Mouse (Mus musculus) small intestine, adult 2 months (tissue): ENCODE results near the gene Ppfibp1. TPM values are rescaled to one million over a fixed set of nuclear protein-coding genes. Genes with fewer than 3 reads are reported as not detected.

Source experiments
- H3K27ac ChIP-seq: fragments of 200-500 bp; 2 replicates; pipeline ENCODE4 v1.5.1; 2012; ENCODE audit warnings: low read depth, low read length, control low read depth, inconsistent platforms; ENCODE audit not compliant: insufficient read depth
- H3K27me3 ChIP-seq: fragments of 200-500 bp; 2 replicates; pipeline ENCODE4 v1.6.1; 2012; ENCODE audit warnings: mild to moderate bottlenecking, moderate library complexity, low read length, inconsistent platforms; ENCODE audit not compliant: control insufficient read depth, insufficient read depth
- H3K36me3 ChIP-seq: fragments of 200-500 bp; 2 replicates; pipeline ENCODE4 v1.6.1; 2012; ENCODE audit warnings: mild to moderate bottlenecking, low read length, control low read depth, inconsistent platforms; ENCODE audit not compliant: control insufficient read depth, insufficient read depth
- H3K4me1 ChIP-seq: fragments of 200-500 bp; 2 replicates; pipeline ENCODE4 v1.6.1; 2012; ENCODE audit warnings: low read length, inconsistent platforms, mixed read lengths; ENCODE audit not compliant: control insufficient read depth, insufficient read depth, insufficient read length
- H3K4me3 ChIP-seq: fragments of 200-500 bp; 2 replicates; pipeline ENCODE4 v1.5.1; 2012; ENCODE audit warnings: low read depth, mild to moderate bottlenecking, control low read depth, inconsistent platforms, low read length, moderate library complexity
- CTCF ChIP-seq: fragments of 200-500 bp; IDR thresholded peaks from 2 replicates; pipeline ENCODE4 v1.5.1; 2012; ENCODE audit warnings: low read depth, mild to moderate bottlenecking, control low read depth, inconsistent platforms, low read length, moderate library complexity, mixed read lengths; ENCODE audit not compliant: insufficient replicate concordance, insufficient read length; ENCODE audit errors: extremely low read depth
- POLR2A ChIP-seq: fragments of 200-500 bp; IDR thresholded peaks from 2 replicates; pipeline ENCODE4 v1.6.1; 2012; ENCODE audit warnings: low read depth, mild to moderate bottlenecking, control low read depth, inconsistent platforms, low read length, moderate library complexity
- WGBS: fragments of 180-500 bp; shearing (Covaris S2); methylation state at CpG from one replicate; pipeline ENCODE4 v1.1.7; 2018; 5-methylcytosine and 5-hydroxymethylcytosine counted together
- polyA plus RNA-seq: library from polyadenylated mRNA; depleted of rRNA; stranded (reverse); fragments of >200 nt; gene quantifications from 2 replicates; pipeline ENCODE4 v1.2.3, GENCODE M21; 2012

Gene Ppfibp1
- polyA plus RNA-seq, 1 experiment: 3.3 TPM

GRCm38 (mm10) chr6:146959908-146960680 lies 71.8 kb downstream of the Ppfibp1 start:
- H3K27ac ChIP-seq: no peak overlapping the region
- 33% methylated on average over 9 of the region's 9 CpGs for WGBS
- TF ChIP-seq CTCF (no peak), POLR2A (no peak)

DNA sequence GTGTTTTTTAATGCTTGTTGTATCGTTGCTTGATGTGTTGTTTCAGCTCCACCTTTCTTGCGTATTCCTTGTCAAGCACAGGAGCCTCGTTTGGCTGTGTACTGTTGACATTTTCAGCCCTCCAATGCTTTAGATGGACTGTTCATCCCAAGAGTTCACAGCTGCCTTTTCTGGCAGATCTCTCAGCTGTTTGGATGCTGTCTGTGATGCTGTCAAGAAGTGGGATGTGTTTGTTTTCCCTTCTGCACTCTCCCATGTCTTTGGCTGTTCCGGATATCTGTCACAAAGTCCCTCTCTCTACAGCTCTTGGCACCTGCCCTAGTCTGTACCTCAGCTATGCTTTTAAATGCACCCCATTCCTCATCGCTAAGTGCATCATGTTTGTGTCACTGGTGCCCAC lies 72.7 kb downstream of the Ppfibp1 start:
- Histone ChIP-seq H3K4me1 (peaks cover 3% of the 10 kb centered on the region; the same call in 1 of the 2 replicates), H3K27me3 (no peaks in the 10 kb centered on the region), H3K36me3 (no peaks in the 10 kb centered on the region), H3K27ac (0 out of 2 replicates have a peak overlapping the region, but pooled peaks have one; percentile 0), H3K4me3 (no peak overlapping the region)
- WGBS: 69% methylated on average over 5 of the region's 5 CpGs
- TF ChIP-seq CTCF (no peak), POLR2A (no peak)

More at GRCm38 (mm10) chr6:146959908-146960680, 71.8 kb downstream of the Ppfibp1 start:
- peaks cover 3% of the 10 kb centered on the region; the same call in 1 of the 2 replicates for H3K4me1 ChIP-seq
- H3K4me3 ChIP-seq: no peak overlapping the region
- H3K36me3 ChIP-seq: no peaks in the 10 kb centered on the region
- no peaks in the 10 kb centered on the region for H3K27me3 ChIP-seq

DNA sequence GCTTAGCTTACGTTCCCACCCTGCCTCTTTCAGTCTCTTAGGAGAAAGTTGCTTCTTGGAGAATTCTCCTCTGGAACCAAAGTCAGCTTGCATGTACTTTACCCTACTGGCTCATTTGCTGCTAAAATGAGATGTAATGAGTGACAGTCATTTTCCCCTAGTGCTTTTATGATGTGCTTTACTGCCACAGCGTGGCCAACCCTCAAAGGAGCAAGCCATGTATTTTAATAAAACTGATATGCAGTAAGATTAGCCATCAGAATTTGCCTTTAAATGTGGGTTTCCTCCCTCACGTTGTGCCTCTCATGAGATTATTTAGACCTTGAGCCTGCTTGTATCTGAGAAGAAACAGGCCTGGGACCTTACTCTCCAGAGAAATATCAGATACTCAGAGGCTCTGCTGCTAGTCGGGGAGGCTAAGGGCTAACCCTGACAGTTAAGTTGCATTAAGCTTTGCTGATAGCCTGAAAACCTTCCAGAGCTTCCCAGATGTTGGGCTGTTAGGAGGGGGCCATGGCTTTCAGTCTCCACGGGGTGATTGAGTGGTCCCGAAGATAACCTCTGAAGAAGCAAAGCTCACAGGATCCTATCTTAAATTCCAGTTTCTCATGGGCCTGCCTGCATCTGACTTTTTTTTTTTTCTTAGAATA lies 73.7 kb downstream of the Ppfibp1 start:
- Histone ChIP-seq H3K4me1 (peaks cover 3% of the 10 kb centered on the region; the same call in 1 of the 2 replicates), H3K36me3 (no peaks in the 10 kb centered on the region), H3K27me3 (no peaks in the 10 kb centered on the region), H3K27ac (no peak overlapping the region), H3K4me3 (no peak overlapping the region)
- no peak for TF ChIP-seq CTCF
- TF ChIP-seq POLR2A: no peak
- WGBS: 61% methylated on average over 6 of the region's 6 CpGs

DNA sequence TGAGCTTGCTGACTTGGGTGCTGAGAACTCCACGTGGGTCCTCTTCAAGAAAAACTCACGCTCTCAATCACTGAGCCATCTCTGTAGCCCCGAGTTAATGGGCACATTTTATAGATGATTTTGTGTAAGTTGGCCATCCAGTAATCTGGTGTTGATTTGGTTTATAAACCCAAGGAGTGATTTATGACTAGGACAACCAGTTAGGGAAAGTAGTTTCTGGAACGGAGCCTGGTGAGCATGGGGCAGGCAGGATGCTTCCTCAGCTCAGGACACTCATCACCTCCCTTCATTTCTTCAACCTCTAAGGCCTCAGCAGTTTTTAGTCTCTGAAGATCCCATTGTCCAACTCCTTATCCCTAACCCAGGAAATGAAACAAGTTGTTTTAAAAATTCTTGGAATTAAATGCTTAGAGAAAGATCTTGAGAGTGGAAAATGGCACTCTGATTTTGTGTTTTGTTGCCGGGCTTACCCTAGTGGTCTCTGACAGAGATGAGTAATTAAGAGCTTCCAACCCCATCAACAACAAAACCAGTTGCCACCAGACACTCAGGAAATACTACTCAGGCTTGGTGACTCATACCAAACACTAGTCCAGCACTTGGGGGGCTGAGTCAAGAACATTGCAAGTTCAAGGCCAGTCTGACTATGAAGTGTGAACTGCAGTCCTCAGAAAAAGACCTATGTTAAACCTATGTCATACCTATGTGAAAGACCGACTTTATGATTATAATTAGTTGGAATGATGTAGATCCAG lies 75.3 kb downstream of the Ppfibp1 start:
- 73% methylated on average over 6 of the region's 6 CpGs for WGBS
- no peaks in the 10 kb centered on the region for H3K27me3 ChIP-seq

DNA sequence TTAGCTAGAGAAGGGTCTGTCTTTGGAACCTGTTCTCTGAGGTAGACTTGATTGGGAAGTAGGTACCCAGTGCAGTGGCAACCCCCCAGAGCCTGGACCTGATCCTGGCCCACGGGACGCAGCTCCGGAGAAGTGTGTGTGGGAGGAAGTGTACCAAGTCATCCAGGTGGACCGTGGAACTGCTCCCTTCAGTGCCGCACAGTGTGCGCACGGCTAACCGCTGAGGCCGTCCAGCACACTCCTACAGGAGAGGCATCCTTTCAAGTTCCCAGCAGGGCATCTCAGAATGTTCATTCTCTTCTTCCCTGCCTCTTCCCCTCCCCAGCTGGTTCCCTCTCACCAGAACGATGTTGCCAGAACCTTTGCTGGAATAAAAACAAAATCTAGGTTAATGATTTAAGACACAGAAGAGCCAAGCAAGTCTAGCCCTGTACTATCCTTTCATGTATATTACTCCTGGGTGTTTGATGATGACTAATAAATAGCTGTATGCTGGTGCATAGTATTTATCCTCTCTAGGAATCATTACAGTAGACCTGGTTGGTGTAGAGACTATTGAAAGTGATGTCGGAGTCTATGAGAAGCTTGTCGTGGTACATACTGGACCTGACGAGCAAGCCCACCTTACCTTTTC lies 77.0 kb downstream of the Ppfibp1 start:
- H3K27me3 ChIP-seq: no peaks in the 10 kb centered on the region
- TF ChIP-seq CTCF (no peak), POLR2A (no peak)
- no peaks in the 10 kb centered on the region for H3K4me1 ChIP-seq
- H3K27ac ChIP-seq: no peak overlapping the region
- no peaks in the 10 kb centered on the region for H3K36me3 ChIP-seq
- WGBS: 86% methylated on average over 13 of the region's 13 CpGs
- H3K4me3 ChIP-seq: no peak overlapping the region

More for the DNA sequence above, 75.3 kb downstream of the Ppfibp1 start:
- peaks cover 3% of the 10 kb centered on the region; the same call in 1 of the 2 replicates for H3K4me1 ChIP-seq
- TF ChIP-seq CTCF: no peak
- no peak overlapping the region for H3K4me3 ChIP-seq
- H3K36me3 ChIP-seq: no peaks in the 10 kb centered on the region
- no peak overlapping the region for H3K27ac ChIP-seq

DNA sequence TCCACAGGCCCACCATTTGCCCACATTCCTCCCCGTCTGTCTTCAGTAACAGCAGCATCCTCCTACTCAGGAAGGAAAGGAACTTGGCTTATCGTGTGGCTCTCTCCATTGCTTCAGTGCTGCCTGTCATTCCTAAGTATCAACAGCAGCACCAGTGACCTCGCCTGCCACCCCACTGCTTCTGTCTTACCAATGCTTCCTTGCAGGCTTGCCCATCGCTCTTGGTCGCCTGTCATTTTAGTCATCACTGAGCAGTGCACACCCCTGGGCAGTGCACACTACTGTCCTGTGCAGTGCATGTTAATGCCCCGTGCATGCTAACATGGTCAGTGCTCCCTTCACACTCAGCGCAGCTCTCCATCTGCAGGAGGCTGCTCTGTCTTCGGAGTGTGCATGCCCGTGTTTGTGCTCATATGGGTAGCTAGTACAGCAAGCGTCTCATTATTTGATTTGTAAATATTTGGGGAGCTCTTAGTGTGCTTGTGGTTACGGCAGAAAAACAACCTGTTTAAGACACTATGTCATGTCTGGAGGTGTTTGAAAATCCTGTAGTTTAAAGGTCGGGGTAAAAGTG lies 78.2 kb downstream of the Ppfibp1 start:
- Histone ChIP-seq H3K4me1 (no peaks in the 10 kb centered on the region), H3K4me3 (no peak overlapping the region), H3K36me3 (no peaks in the 10 kb centered on the region), H3K27me3 (no peaks in the 10 kb centered on the region), H3K27ac (no peak overlapping the region)
- no peak for TF ChIP-seq CTCF
- TF ChIP-seq POLR2A: no peak
- WGBS: 70% methylated on average over 12 of the region's 12 CpGs
